Mouse (Mus musculus) T-helper 2 cell (primary cell): Measurements from ENCODE around the gene Glyat.

Experiments used
- in situ Hi-C: fragments of 300-600 bp; cut with MboI, MseI; formaldehyde crosslinking; loops from one replicate; pipeline ENCODE4 v1.15.1; 2025; ENCODE audit warnings: high pct_unique_total_duplicates

Gene Glyat

DNA sequence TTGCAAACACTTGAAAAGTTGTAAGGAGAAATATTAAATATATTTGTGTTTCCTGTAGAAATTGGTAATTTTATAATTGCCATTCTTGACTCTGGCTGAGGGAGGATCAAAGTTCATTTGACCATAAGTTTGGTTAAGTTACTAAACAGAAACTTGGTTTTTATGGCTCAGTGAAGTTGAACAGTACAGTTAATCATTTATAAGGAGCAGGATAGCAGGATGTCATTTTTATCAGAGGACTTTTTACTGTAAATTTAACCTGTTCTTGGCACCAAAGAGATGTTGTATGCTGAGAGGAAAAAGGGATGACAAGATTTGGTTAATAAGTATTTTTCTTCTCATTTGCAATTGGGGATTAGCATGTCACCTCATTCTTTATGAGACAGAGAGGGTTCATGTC, 51.5 kb downstream of the Glyat start:
- in situ Hi-C loops: no loop called here

DNA sequence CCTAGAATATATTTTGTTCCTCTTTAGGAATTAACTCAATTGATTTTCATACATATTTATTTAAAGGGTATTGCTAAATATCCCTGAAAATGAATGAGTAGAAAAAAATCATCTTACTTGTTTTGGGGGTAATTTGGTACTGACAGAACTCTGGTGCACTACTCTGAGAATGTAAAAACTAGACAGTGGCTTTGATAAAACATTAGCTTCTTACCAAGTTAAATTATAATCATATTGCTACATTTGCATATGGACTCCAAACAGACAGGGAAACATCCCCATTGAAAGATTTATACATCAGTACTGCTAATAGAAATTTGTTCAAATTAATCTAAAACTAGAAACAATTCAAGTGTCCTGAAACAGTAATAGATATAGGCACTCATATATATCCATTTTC, 52.1 kb downstream of the Glyat start:
- in situ Hi-C loops: no loop called here

DNA sequence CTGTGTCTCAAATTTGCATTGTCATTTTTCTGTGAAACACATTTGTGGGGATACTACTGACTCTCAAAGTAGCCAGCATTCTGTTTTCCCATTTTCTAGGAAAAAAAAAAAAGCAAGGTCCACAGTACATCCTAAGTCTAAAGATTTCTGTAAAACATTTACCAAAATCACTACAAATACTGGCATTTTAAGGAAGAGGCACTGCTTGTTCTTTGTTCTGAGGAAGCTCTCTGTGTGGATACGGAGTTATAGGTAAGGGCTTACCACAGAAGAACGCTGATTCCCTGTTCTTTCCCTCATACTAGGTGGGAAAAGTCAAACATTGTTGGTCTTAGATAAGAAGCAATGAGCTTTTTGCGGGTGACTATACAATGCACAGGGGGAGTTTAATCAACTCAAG, 62.5 kb downstream of the Glyat start, which contains the start of gene Keg1:
Keg1 (plus strand) TSS at position 197 of the 400 bp plus-strand sequence.
- in situ Hi-C loops: no loop called here

DNA sequence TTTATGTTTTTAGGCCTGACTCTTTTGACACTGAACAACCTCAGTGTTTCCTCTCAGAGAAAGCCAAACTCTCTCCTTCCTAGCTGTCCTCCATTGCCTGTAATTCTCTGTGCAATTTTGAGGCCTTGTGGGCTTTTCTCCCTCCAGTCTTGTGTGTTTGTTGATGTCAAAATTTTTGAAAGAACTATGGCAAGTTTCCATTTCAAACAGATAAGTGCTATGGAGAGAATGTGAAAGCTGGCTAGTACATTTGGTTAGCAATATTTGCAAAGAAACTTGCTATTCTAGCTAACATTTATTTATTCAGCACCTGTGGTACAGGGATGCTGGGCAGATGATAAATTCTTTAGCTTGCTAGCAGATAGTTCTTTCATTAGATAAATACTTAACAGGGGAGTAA, 63.1 kb downstream of the Glyat start:
- in situ Hi-C loops: no loop called here
